Mouse (Mus musculus) CD4-positive helper T cell, adult 2 months (primary cell): ENCODE data around the gene Cecr2.
"Not testable (repeated sequence)": the region's sequence is repeated elsewhere in the genome, so short reads cannot be mapped to it uniquely, and the experiment has no call there.

Experiments
- DNase-seq: peaks from one replicate; pipeline ENCODE4 v3.0.0-alpha.2; 2012; ENCODE audit warnings: low read depth, missing footprints, low spot score

The Cecr2 gene

GRCm38 (mm10) chr6:120772025-120772424, 105.9 kb downstream of the Cecr2 start:
- DNase-seq, result no peak

GRCm38 (mm10) chr6:120773149-120773628, 107.0 kb downstream of the Cecr2 start, which contains the start of gene Slc25a18:
TSS of gene Slc25a18 (plus strand) at chr6:120773578.
- no peak for DNase-seq

DNA sequence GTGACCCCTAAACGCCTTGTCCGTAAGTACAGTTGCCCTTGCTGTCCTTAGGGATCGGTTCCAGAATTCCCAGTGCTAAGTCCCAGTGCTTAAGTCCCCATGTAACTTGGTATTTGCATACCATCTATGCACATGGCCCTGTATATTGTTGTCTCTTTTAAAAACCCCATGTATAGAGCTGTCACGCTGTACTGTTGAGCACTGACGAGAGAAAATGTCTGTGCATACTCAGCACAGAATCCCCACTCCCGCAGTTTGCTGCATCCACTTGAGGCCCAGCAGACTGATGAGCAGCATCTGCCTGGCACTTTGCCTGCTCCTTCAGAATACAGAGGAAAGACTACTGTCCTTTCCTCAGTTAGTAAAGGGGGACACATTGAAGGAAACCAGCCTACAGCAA, 107.6 kb downstream of the Cecr2 start:
- DNase-seq, result no peak

DNA sequence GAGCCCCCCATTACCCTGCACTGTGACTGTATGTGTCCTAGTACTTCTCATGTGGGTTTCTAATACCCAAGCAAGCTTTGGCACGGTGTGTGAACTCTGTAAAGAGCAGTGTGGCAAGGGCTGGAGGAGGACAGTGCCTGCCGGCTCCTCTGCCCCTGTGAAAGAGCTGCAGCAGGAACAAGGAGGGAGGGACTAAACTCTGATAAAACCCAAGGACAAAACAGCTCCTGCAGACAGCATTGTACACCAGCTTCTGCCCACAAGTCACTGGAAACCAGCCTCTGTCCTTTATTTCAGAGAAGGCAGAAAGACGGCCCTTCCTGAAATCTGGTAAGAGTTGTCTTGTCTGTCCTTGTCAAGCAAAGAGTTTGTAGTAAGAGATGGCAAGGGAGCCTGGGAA, 110.1 kb downstream of the Cecr2 start:
- DNase-seq, result no peak

DNA sequence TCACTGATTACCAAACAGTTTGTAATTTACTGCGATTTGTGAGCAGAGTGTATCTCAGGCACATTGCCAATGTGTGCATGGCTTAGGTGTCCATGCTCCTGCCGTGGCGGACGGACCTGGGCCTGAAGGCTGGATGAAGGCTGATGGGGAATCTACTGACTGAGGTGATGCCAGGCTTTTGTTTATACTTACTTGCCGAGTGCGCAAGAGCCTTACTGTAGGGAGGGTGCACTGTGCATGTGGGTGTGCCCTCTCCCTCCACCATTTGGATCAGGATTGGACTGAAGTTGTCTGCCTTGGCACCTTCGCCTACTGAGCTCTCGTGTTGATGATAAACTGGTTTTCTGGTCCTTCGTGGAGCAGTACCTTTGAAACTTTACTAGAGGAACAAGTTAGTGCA, 111.4 kb downstream of the Cecr2 start:
- DNase-seq, result no peak

DNA sequence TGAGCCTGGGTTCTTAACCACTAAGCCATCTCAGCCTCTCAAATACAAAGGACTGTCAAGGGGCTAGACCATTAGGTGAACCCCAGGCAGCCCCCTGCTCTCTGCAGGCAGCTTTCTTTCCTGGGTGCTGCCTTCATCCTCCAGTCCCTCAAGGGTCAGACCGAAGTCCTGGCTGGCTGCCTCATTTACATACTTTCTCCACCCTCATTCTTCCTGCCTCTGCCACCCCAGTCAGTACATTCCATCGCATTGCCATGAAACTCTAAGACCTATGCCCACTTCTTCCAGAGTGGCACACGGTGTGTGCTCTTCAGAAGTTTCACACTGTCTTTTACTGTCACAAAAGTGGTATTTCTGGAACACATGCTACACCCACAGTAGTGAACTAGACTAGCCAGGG, 112.1 kb downstream of the Cecr2 start:
- no peak for DNase-seq

- no peak for DNase-seq
Measured at GRCm38 (mm10) chr6:120782948-120783347, 116.8 kb downstream of the Cecr2 start.

DNA sequence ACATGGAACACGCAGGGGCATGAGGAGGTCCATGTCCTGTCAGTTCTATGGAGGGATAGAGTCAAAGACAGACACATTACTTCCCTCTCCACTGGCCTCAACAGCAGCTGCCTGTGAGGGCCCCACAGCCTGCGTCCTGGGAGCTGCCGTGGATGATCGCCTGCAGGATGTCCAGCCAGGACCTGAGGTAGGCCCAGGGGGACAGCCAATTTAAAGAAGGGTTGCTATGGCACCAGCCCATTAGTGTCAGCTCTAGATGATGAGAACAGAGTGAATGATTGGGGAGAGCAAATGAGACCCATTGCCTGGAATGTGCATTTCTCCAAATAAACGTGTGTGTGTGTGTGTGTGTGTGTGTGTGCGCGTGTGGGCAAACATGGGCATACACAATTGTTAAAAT, 118.2 kb downstream of the Cecr2 start:
- DNase-seq, result no peak

DNA sequence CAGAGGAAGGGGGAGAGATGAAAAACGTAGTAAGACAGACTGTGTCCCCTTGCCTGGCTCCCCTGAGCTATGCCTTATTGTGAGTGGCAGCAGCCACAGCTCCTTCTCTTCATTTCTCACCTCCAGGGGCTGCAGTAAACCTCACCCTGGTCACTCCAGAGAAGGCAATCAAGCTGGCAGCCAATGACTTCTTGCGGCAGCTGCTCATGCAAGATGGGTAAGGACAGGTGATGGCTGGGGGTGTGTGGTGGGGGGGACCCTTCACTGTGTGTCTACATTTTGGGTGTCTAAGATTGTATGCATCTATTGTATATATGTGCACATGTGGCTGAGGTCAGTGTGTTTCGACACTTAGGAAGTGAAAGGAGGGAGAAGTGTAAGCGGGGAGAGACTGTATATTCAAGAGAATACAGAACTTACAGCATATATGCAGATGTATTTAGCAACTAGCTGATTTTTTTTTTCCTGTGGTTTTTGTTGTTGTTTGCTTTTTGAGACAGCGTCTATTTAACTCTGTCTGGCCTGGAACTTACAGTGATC, 122.0 kb downstream of the Cecr2 start:
- no peak for DNase-seq

DNA sequence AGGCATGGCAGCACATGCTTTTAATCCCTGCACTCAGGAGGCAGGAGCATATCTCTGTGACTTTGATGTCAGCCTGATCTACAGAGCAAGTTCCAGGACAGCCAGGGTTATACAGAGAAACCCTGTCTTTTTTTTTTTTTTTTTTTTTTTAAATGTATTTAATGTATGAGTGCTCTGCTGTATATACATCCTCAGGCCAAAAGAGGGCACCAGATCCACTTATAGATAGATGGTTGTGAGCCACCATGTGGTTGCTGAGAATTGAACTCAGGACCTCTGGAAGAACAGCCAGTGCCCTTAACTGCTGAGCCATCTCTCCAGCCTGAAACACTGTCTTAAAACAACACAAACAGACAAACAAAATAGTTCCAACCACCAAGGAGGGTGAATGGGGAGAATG, 122.7 kb downstream of the Cecr2 start:
- peak; percentile 62 for DNase-seq

DNA sequence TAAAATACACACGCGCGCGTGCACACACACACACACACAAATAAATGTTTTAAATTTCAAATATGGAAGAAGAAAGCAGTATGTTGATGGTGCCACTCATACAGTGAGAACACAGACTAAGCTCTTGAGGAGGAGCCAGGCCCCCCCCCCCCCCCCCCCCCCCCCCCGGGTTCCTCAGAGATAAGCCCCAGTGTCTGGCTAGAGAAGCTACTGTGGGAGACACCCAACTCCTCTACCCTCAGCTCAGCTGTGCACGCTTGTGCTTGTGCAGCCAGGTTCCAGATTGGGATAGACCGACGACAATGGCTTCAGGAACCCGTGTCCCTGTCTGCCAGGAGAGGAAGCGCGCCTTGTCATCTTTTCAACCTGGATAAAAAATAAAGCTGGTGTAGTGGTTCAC, 124.0 kb downstream of the Cecr2 start:
- DNase-seq, result no peak

DNA sequence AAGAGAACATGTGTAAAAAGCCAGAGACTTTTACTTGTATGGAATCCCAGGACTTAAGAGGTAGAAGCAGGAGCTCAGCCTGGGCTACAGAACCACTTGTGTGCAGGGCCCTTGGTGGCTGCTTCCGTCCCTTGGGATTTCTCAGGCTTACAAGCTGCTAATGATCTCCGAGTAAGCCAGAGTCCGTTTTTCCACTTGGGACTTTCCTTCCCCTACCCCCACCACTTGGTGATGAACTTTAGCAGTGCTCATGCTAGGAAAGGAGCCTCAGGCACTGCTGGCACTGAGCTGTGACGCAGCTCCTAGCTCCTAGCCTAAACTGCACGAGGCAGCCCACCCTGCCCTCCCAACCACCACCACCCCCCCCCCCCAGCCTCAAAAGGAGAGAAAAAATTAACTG, 124.5 kb downstream of the Cecr2 start:
- DNase-seq, result no peak

DNA sequence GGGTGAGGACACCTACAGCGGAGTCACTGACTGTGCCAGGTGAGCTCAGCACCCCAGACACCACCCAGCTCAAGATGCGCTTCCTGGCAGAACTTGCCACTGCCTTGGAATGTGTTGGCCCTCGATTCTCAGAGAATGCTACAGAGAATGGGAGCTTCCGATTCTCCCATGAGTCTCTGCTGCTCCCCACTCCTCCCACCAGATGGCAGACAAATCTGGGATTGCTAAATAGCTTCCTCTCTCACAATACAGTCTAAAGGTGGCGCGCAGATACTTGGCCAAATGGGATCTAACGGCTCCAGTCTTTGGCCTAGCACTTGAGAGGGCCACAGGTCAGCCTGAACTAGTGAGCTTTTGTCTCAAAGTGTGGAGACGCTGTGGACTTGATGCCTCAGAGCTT, 126.8 kb downstream of the Cecr2 start:
- no peak for DNase-seq

DNA sequence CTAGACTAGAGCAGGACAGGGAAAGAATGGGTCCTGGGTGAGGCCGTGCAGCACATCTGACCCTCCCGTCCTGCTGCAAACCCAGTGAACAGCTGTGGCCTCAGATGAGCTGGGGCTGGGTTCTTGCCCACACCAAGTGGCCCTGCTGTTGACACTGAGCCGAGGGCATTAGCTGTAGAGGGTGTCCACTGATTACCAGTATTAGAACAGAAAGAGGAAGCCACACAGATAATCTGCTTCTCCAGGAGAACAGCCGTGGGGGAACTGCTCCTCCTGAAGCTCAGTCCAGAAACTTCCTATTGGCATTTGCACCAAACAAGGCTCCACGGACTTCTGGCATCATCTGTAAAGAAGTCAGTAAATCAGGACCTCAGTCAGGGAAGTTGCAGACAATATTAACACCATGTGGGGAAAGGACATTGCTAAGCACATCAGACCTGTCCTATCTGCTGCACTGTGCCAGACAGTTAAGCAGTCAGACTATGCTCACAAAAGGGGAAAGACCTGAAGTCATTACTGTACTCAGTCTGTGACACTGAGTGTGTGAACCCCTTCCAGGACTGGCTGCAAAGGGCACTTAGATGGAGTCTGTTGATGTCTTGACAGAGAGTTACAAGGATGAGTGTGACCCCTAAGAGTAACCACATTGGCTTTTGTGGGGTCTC, 129.4 kb downstream of the Cecr2 start:
- DNase-seq, result no peak

DNA sequence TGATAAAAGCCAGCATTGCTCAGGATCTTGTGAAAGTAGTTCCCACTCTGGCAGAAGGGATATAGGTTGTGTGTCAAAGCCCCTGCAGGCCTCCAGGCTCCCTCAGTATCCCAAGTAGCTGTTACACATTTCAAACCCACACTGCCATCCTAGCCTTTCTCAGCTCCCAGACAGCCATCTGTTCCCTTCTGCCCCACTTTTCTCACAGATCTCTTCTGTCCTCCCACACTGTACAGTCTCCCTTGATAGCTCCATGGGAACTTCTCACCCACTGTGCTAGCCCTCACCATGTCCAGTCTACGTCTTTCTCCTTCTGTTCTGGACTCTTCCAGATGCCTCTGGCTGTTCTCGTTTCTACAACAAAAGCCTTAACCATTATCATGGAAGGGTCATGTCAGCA, 129.9 kb downstream of the Cecr2 start:
- no peak for DNase-seq

GRCm38 (mm10) chr6:120798019-120798418, 131.8 kb downstream of the Cecr2 start:
- no peak for DNase-seq

DNA sequence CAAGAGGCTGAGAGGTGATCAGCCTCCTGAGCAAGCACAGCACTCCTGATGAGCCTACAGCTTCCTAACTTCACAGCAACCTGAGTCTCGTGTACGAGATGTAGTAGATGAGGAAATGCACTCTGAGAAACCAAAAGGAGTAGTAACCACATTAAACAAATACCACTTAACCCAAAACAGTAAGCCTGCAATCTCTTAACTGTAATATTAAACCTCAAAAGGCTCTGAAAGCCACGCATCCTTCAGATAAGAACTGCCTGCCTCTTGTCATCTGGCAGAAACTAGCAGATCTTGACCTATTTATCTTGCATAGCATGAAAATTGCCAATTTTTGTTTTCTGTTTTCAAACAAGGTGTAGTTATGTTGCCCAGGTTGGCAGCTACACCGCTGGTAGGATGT, 132.7 kb downstream of the Cecr2 start:
- peak; percentile 28 for DNase-seq

- DNase-seq, result peak; percentile 57
Measured at GRCm38 (mm10) chr6:120799581-120800041, 133.4 kb downstream of the Cecr2 start.

DNA sequence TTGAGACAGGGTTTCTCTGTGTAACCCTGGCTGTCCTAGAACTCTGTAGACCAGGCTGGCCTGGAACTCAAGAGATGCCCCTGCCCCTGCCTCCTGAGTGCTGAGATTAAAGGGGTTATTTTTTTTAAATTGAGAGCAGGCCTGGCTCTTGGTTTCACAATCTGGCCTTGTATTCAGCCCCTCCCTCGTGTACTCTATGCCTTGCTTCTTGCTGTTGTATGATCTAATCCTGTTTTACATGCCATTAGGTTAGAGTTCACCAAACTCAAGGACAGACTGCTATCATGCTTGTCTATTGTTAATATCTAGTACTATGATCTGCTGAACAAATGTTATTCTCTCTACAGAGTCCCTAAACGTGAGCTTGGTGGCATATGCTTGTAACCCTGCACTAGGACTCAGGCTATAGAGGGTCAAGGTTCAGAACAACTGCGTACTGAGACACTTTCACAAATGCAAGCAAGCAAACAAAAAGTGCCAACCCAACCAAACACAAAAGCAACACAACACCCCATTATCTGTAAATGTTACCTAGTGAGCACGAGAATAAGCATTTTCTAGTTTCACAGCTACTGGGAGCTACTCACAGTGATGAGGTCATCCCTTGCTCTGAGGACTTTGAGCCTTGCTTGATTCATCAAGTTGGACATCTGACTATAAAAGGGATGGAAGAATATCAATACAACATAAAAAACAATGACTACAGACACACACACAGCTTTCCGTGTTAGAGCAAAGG, 141.0 kb downstream of the Cecr2 start:
- DNase-seq, result no peak

- no peak for DNase-seq
Measured at GRCm38 (mm10) chr6:120807738-120808081, 141.5 kb downstream of the Cecr2 start.

DNA sequence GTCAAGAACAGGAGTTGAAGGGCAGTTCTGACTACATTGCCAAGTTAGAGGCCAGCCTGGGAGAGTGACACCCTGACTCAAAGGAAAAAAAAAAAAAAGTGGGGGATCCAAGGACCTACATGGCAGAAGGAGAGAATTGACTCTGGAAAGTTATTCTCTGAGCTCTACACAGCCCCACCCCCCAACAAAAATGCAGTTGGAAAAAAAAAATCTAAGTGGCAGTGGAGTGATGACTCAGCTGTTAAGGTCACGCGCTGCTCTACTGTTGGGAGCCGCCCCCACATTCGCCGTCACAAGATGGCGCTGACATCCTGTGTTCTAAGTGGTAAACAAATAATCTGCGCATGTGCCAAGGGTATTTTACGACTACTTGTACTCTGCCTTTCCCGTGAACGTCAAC, 145.8 kb downstream of the Cecr2 start:
- DNase-seq, result not testable (repeated sequence)

GRCm38 (mm10) chr6:120819294-120819693, 153.1 kb downstream of the Cecr2 start:
- no peak for DNase-seq

- DNase-seq, result no peak
Measured at GRCm38 (mm10) chr6:120820144-120820543, 154.0 kb downstream of the Cecr2 start.
